Mouse (Mus musculus): Measurements from ENCODE around the gene Mosmo. TPM values are rescaled to one million over a fixed set of nuclear protein-coding genes. Genes with fewer than 3 reads are reported as not detected.

Gene Mosmo
- polyA plus RNA-seq, 1 experiment from 2014 or later, result 17.8 TPM

GRCm38 (mm10) chr7:120754671-120755070 lies 77.3 kb downstream of the Mosmo start:
- no peaks in the 10 kb centered on the region for H3K36me3 ChIP-seq (ENCODE audit: control insufficient read depth, insufficient read depth, low read length)
- H3K4me1 ChIP-seq (ENCODE audit: control insufficient read depth, insufficient read depth, low read length), result no peaks in the 10 kb centered on the region
- no peak overlapping the region for H3K9ac ChIP-seq (ENCODE audit: low read depth, low read length)
- ATAC-seq (replicated peaks; ENCODE audit: insufficient number of reproducible peaks, low FRiP score, low TSS enrichment), result no peak
- 11% methylated on average over 5 of the region's 5 CpGs for WGBS (ENCODE audit: insufficient replicate concordance)
- no peak overlapping the region for H3K4me3 ChIP-seq (ENCODE audit: low read depth, low read length)
- H3K27ac ChIP-seq (ENCODE audit: low read depth, low read length), result no peak overlapping the region
- H3K27me3 ChIP-seq (ENCODE audit: control insufficient read depth, insufficient read depth, low read length), result no peaks in the 10 kb centered on the region
- H3K9me3 ChIP-seq (replicated peaks; ENCODE audit: control insufficient read depth, low read length), result no peaks in the 10 kb centered on the region
- no peak overlapping the region for H3K4me2 ChIP-seq

GRCm38 (mm10) chr7:120767369-120767768 lies 90.0 kb downstream of the Mosmo start:
- no peak for ATAC-seq (replicated peaks; ENCODE audit: insufficient number of reproducible peaks, low FRiP score, low TSS enrichment)
- H3K4me2 ChIP-seq, result no peak overlapping the region
- H3K4me1 ChIP-seq (ENCODE audit: control insufficient read depth, insufficient read depth, low read length), result no peaks in the 10 kb centered on the region
- WGBS (ENCODE audit: insufficient replicate concordance), result 14% methylated on average over 1 of the region's 1 CpGs
- no peak overlapping the region for H3K4me3 ChIP-seq (ENCODE audit: low read depth, low read length)
- H3K27me3 ChIP-seq (ENCODE audit: control insufficient read depth, insufficient read depth, low read length), result no peaks in the 10 kb centered on the region
- no peaks in the 10 kb centered on the region for H3K36me3 ChIP-seq (ENCODE audit: control insufficient read depth, insufficient read depth, low read length)
- H3K9ac ChIP-seq (ENCODE audit: low read depth, low read length), result no peak overlapping the region
- H3K27ac ChIP-seq (ENCODE audit: low read depth, low read length), result no peak overlapping the region
- no peaks in the 10 kb centered on the region for H3K9me3 ChIP-seq (replicated peaks; ENCODE audit: control insufficient read depth, low read length)

GRCm38 (mm10) chr7:120771389-120771788 lies 94.0 kb downstream of the Mosmo start:
- no peaks in the 10 kb centered on the region for H3K27me3 ChIP-seq (ENCODE audit: control insufficient read depth, insufficient read depth, low read length)
- no peak for ATAC-seq (replicated peaks; ENCODE audit: insufficient number of reproducible peaks, low FRiP score, low TSS enrichment)
- H3K36me3 ChIP-seq (ENCODE audit: control insufficient read depth, insufficient read depth, low read length), result no peaks in the 10 kb centered on the region
- H3K9ac ChIP-seq (ENCODE audit: low read depth, low read length), result no peak overlapping the region
- no peak overlapping the region for H3K4me2 ChIP-seq
- no peak overlapping the region for H3K4me3 ChIP-seq (ENCODE audit: low read depth, low read length)
- no peaks in the 10 kb centered on the region for H3K4me1 ChIP-seq (ENCODE audit: control insufficient read depth, insufficient read depth, low read length)
- H3K9me3 ChIP-seq (replicated peaks; ENCODE audit: control insufficient read depth, low read length), result no peaks in the 10 kb centered on the region
- WGBS (ENCODE audit: insufficient replicate concordance), result 29% methylated on average over 1 of the region's 1 CpGs
- no peak overlapping the region for H3K27ac ChIP-seq (ENCODE audit: low read depth, low read length)

- Histone ChIP-seq H3K4me1 (ENCODE audit: control insufficient read depth, insufficient read depth, low read length) (no peaks in the 10 kb centered on the region), H3K27ac (ENCODE audit: low read depth, low read length) (no peak overlapping the region), H3K9me3 (replicated peaks; ENCODE audit: control insufficient read depth, low read length) (no peaks in the 10 kb centered on the region), H3K4me3 (ENCODE audit: low read depth, low read length) (no peak overlapping the region), H3K27me3 (ENCODE audit: control insufficient read depth, insufficient read depth, low read length) (no peaks in the 10 kb centered on the region), H3K4me2 (no peak overlapping the region), H3K36me3 (ENCODE audit: control insufficient read depth, insufficient read depth, low read length) (no peaks in the 10 kb centered on the region), H3K9ac (ENCODE audit: low read depth, low read length) (no peak overlapping the region)
- no peak for ATAC-seq (replicated peaks; ENCODE audit: insufficient number of reproducible peaks, low FRiP score, low TSS enrichment)
- WGBS (ENCODE audit: insufficient replicate concordance), result 55% methylated on average over 2 of the region's 2 CpGs
Observed at GRCm38 (mm10) chr7:120778012-120778411, 100.6 kb downstream of the Mosmo start.

Other genes starting within 250 kb of the Mosmo start
- 429 and 456 TPM in 2 replicates for gene Uqcrc2, start 42.4 kb upstream of the Mosmo start, polyA plus RNA-seq (2014; fragmentation: Nextera tagmentation; extraction: Ambion mirVana)
- gene Pdzd9, start 7.3 kb upstream of the Mosmo start, polyA plus RNA-seq (2014; fragmentation: Nextera tagmentation; extraction: Ambion mirVana), result 0.28 and 0.43 TPM in 2 replicates
- 0.59 and 0.84 TPM in 2 replicates for gene Vwa3a, start 61.7 kb downstream of the Mosmo start, polyA plus RNA-seq (2014; fragmentation: Nextera tagmentation; extraction: Ambion mirVana)
- gene Gm5737, start 134.7 kb downstream of the Mosmo start, polyA plus RNA-seq (2014; fragmentation: Nextera tagmentation; extraction: Ambion mirVana), result not detected in 2 replicates
- 5.0 and 7.9 TPM in 2 replicates for gene Eef2k, start 165.2 kb downstream of the Mosmo start, polyA plus RNA-seq (2014; fragmentation: Nextera tagmentation; extraction: Ambion mirVana)
- gene Polr3e, start 240.1 kb downstream of the Mosmo start, polyA plus RNA-seq (2014; fragmentation: Nextera tagmentation; extraction: Ambion mirVana), result 15.0 and 15.6 TPM in 2 replicates

Measured in heart, embryonic 11.5 days (tissue).